Mouse (Mus musculus): Measurements from ENCODE around the gene Zfy2. TPM values are rescaled to one million over a fixed set of nuclear protein-coding genes. Genes with fewer than 3 reads are reported as not detected.

Gene Zfy2
- not detected for polyA plus RNA-seq (2017; shearing (Covaris generic))

DNA sequence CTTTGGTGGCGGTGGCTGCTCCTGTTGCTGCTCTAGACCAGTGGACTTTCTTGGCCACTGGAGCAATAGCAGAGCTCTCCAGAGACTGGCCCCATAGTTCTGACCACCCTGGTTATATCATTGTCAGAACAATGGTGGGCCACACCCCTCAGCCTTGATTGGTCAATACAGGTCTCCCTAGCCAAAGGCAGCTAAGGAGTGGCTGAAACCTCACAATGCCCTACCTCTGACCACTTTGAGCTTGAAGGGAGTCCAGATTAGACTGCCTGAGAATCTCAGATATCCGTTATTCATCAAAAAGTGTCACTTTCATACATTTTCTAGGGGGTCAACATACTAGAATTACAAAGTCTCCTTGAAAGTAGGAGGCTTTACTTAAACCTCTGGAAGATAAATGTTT lies at the start of gene Zfy2:
Gene Zfy2, minus strand, starts transcription at position 101 of the 400 bp plus-strand sequence.

